Mouse (Mus musculus): Measurements from ENCODE around the gene Tns1.
A peak's percentile ranks its signal among the peaks of the same experiment; 100 is the strongest.

The Tns1 gene

GRCm38 (mm10) chr1:73958210-73958983, 165.9 kb downstream of the Tns1 start:
- DNase-seq (ENCODE audit: low spot score), result peak; percentile 52

- DNase-seq (ENCODE audit: low spot score), result no peak
These were observed 166.8 kb downstream of the Tns1 start for GRCm38 (mm10) chr1:73957428-73957827.

GRCm38 (mm10) chr1:73956320-73956719, 167.9 kb downstream of the Tns1 start:
- no peak for DNase-seq (ENCODE audit: low spot score)

- DNase-seq (ENCODE audit: low spot score), result peak; percentile 68
These were observed 168.9 kb downstream of the Tns1 start for GRCm38 (mm10) chr1:73955259-73955842.

GRCm38 (mm10) chr1:73954614-73955013, 169.6 kb downstream of the Tns1 start:
- no peak for DNase-seq (ENCODE audit: low spot score)

GRCm38 (mm10) chr1:73954015-73954408, 170.2 kb downstream of the Tns1 start:
- no peak for DNase-seq (ENCODE audit: low spot score)

- no peak for DNase-seq (ENCODE audit: low spot score)
These were observed 170.8 kb downstream of the Tns1 start for GRCm38 (mm10) chr1:73953317-73954014.

- DNase-seq (ENCODE audit: low spot score), result no peak
These were observed 171.7 kb downstream of the Tns1 start for GRCm38 (mm10) chr1:73952598-73952997.

- DNase-seq (ENCODE audit: low spot score), result no peak
These were observed 173.1 kb downstream of the Tns1 start for GRCm38 (mm10) chr1:73951178-73951577.

GRCm38 (mm10) chr1:73948757-73949156, 175.5 kb downstream of the Tns1 start:
- DNase-seq (ENCODE audit: low spot score), result no peak

- no peak for DNase-seq (ENCODE audit: low spot score)
These were observed 176.5 kb downstream of the Tns1 start for GRCm38 (mm10) chr1:73947525-73948304.

- no peak for DNase-seq (ENCODE audit: low spot score)
These were observed 177.5 kb downstream of the Tns1 start for GRCm38 (mm10) chr1:73946701-73947100.

- DNase-seq (ENCODE audit: low spot score), result no peak
These were observed 179.9 kb downstream of the Tns1 start for GRCm38 (mm10) chr1:73944393-73944792.

- DNase-seq (ENCODE audit: low spot score), result peak; percentile 47
These were observed 180.5 kb downstream of the Tns1 start for GRCm38 (mm10) chr1:73943667-73944289.

GRCm38 (mm10) chr1:73943255-73943654, 181.0 kb downstream of the Tns1 start:
- DNase-seq (ENCODE audit: low spot score), result no peak

DNA sequence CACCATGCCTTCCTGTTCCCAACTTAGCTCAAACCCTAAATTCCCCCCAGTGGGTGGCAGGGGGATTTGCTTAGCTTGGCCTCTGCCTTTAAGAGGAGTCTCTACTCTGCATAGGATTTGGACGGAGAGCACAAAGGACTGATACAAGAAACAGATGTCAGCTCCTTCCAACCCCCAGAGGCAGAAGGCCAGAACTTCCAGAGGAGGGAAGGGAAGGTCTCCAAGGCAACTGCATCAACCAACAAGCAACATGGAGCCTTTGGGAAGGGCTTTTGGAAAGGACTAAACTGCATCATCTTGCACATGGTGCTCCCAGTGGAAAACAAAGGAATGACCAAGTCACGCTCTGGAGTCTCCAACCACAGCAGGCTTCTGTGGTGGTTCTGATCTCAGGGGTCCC, 182.0 kb downstream of the Tns1 start:
- no peak for DNase-seq (ENCODE audit: low spot score)

DNA sequence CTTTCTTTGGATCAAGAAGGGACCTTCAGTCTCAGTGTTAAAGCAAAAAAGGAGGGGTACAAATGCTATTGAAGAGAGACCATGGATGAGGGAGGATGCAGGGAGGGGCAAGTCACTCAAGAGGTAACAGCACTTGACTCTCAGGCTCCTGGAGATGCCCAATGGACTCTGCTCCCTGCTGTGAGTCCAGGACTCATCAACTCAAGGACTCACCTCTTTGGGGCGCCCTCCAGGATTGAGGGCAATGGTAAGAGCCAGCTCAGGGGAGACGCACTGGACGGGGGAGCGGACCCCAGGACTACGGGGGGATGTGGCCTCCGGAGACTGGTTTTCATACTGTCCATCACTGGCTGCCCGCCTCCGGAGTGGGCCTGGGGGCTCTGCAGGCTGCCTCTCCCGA, 182.6 kb downstream of the Tns1 start:
- DNase-seq (ENCODE audit: low spot score), result no peak

DNA sequence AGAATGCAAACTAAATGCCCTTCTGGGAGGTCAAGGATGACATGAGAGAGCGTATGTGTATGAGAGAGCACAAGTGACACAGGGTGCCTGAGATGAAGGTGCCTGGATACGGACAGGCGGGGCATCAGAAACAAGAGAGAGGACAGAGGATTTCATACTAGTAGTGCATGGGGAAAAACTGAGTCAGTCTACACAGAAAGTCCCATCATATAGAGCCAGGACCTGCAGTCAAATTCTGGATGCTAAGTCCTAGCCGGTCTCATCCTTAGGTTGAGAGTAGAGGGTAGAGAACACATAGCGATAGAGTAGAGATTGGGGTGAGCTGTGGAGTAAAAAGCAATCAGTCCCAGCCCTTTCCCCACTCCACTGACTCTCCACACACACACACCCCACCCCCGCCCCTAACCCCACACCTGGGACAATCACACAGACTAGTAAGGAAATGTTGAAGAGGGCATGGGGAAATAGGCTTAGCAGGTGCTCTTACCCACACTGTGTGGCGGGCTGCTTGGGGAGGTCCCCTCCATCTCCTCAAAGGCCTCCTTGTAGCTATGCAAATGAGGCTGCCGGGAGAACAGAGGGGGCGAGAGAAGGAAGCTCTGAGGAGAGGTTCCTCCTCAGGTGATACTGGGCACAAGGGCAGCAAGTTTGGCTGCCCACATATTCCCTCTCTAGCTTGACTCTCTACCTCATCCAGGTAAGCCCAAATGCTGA, 183.6 kb downstream of the Tns1 start:
- DNase-seq (ENCODE audit: low spot score), result no peak

- DNase-seq (ENCODE audit: low spot score), result no peak
These were observed 185.7 kb downstream of the Tns1 start for GRCm38 (mm10) chr1:73938597-73938996.

DNA sequence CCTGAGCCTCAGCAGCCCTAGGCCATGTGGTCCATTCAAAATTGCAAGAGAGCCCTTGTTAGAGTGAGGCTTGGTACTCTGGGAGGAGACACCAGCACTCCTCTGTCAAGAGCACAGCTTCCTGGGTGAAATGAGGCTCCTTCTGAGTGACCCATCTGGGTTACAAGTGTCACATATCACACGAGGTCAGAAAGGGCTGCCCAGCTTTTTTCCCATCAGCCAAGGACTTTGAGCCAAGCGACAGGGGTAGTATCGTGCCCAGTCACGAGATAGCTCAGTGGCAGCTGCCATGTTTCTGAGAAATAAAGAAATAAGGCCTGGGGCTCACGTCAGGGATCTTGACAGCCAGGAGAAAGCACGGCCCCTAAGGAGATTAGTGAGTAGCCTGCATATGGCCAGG, 186.4 kb downstream of the Tns1 start:
- no peak for DNase-seq (ENCODE audit: low spot score)

DNA sequence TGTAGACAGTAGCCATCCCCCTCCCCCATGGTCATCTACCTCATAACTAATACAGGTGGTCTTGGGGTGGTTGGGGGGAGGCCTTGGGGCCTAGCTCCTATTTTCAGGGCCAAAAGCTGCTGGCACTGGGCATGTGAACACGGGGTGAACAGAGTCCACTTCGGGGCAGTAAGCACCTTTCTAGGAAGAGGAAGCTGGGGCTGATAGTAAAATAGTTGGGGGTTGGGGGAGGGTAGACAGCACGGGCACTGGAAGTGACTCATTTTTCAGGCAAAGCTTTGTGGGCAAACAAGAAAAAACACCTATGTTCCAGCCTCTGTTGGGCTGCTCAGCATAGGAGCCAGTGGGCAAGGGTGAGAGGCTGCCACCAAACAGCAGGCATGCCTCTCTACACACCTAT, 187.7 kb downstream of the Tns1 start:
- no peak for DNase-seq (ENCODE audit: low spot score)

Data from urinary bladder, postnatal 25 days (tissue).